Comparison of ENCODE assay signal across 8 mouse cellular contexts in genomic region chr14:74618858-74619257, GRCm38 (mm10). TPM values are rescaled to one million over a fixed set of nuclear protein-coding genes. Genes with fewer than 3 reads are reported as not detected.
DNase-seq lines count a peak whose midpoint lies in the region; ATAC-seq and TF ChIP-seq lines count a peak whose summit lies in the region.

No protein-coding gene starts in this region.

- intact Hi-C loops in gastrocnemius, postnatal 14 days (cut with DNase I; ENCODE audit: low total_unique reads): no loop called here

- H3K9ac ChIP-seq in lung, embryonic 14.5 days: no peak overlapping the region

- peak; percentile 32 for DNase-seq in embryo, embryonic 10.5 days (ENCODE audit: low spot score)
- DNase-seq in embryo, embryonic 11 days: no peak
- peak; percentile 21 for DNase-seq in lung, embryonic 14.5 days
- no peak for DNase-seq in lung, postnatal 25 days (ENCODE audit: low spot score)
- peak; percentile 28 for DNase-seq in c-Kit-positive CD71-positive TER-119-positive erythroid progenitor cells, embryonic 14.5 days (ENCODE audit: low spot score)
- DNase-seq in spleen, postnatal 4 days (ENCODE audit: low spot score in 2 of 2): peak; percentile 19 to 65
- DNase-seq in gastrocnemius, postnatal 14 days: no peak
- DNase-seq in layer of hippocampus, adult 18-20 months (ENCODE audit: low spot score in 2 of 2): no peak

- no peaks in the 10 kb centered on the region for H3K9me3 ChIP-seq in lung, embryonic 14.5 days (ENCODE audit: low read depth, low read length)

- no peak overlapping the region for H3K4me2 ChIP-seq in lung, embryonic 14.5 days

- no peaks in the 10 kb centered on the region for H3K4me1 ChIP-seq in lung, embryonic 14.5 days (ENCODE audit: insufficient read depth)

- H3K4me3 ChIP-seq in lung, embryonic 14.5 days (ENCODE audit: low read depth, low read length): no peak overlapping the region

- WGBS in lung, embryonic 14.5 days: 59% methylated on average over 4 of the region's 4 CpGs

- TF ChIP-seq CTCF in lung, embryonic 14.5 days (IDR thresholded peaks at IDR 0.05; ENCODE audit: low read depth): peak; percentile 40; the same call in 1 of the 2 replicates

- no peaks in the 10 kb centered on the region for H3K36me3 ChIP-seq in lung, embryonic 14.5 days (ENCODE audit: insufficient read depth)

- no peak for ATAC-seq in lung, embryonic 14.5 days (ENCODE audit: insufficient read depth)

- H3K27ac ChIP-seq in lung, embryonic 14.5 days (ENCODE audit: low read depth): no peak overlapping the region

- no peaks in the 10 kb centered on the region for H3K27me3 ChIP-seq in lung, embryonic 14.5 days (ENCODE audit: insufficient read depth, low read length)

RNA-seq across cellular contexts. Expression of gene Htr2a, which starts 21.8 kb away (rescaled TPM):
- 0.74 and 0.92 TPM in 2 replicates for polyA plus RNA-seq in lung, embryonic 14.5 days (2014; fragmentation: Nextera tagmentation; extraction: Ambion mirVana)
- total RNA-seq in gastrocnemius, postnatal 14 days (2021): under 1 TPM; 0.51 TPM
- 10 to 100 TPM; 10.8 to 10.9 TPM for total RNA-seq in layer of hippocampus, adult 18-20 months (2021)

Comparison
In these comparisons a context has a peak if more than half of its experiments do, and no peak if none do; other contexts are left out.
1. DNase-seq: peak in embryo, embryonic 10.5 days (single experiment), lung, embryonic 14.5 days (single experiment), c-Kit-positive CD71-positive TER-119-positive erythroid progenitor cells, embryonic 14.5 days (single experiment) and spleen, postnatal 4 days (2 of 2); none in embryo, embryonic 11 days (single experiment), lung, postnatal 25 days (single experiment), gastrocnemius, postnatal 14 days (single experiment) and layer of hippocampus, adult 18-20 months (0 of 2).
2. RNA of gene Htr2a, which starts 21.8 kb away (total RNA-seq): 10.8 to 10.9 TPM in layer of hippocampus, adult 18-20 months; 0.51 TPM in gastrocnemius, postnatal 14 days; every median in the first group is over 4 times any median in the second.